In the genomic region with DNA sequence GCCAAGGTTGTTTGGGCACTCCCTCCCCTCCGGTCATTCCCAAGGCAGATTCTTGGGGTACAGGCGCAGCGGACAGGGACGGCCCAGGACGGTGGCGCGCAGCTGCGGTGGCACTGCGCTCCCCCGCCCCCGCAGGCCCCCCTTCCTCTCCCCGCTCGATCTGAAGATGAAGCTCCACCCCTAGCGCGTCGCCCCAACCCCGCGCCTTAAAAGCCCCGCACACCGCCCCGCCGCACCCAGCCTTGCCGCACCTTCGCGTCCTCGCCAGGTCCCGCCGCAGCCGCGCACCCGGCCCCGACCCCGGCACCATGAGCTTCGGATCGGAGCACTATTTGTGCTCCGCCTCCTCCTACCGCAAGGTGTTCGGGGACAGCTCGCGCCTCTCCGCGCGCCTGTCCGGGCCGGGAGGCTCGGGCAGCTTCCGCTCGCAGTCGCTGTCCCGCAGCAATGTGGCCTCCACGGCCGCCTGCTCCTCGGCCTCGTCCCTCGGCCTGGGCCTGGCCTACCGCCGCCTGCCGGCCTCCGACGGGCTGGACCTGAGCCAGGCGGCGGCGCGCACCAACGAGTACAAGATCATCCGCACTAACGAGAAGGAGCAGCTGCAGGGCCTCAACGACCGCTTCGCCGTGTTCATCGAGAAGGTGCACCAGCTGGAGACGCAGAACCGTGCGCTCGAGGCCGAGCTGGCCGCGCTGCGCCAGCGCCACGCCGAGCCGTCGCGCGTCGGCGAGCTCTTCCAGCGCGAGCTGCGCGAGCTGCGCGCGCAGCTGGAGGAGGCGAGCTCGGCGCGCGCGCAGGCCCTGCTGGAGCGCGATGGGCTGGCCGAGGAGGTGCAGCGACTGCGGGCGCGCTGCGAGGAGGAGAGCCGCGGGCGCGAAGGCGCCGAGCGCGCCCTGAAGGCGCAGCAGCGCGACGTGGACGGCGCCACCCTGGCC, we compare ENCODE assay signal across 9 mouse cellular contexts. TPM values are rescaled to one million over a fixed set of nuclear protein-coding genes. Genes with fewer than 3 reads are reported as not detected.
DNase-seq lines count a peak whose midpoint lies in the region; ATAC-seq and TF ChIP-seq lines count a peak whose summit lies in the region.
"Had no signal": no experiment of that assay in that cellular context is flagged by ENCODE, and none has a peak within 500 bp of the region (broad histone marks: within the 10 kb centered on the region; RNA-seq: fewer than 3 reads in every experiment).

A gene (plus strand): TSS at position 252 of the 935 bp plus-strand sequence.
A gene (minus strand): TSS at position 707 of the 935 bp plus-strand sequence.

- DNase-seq in adrenal gland, adult (ENCODE audit: inconsistent age in 2 of 2, low spot score in 1 of 2) = peak; percentile 63 to 82
- no peak for DNase-seq in adrenal gland, adult 8-10 months
- peak; percentile 96 for DNase-seq in brain, adult 2 months (ENCODE audit: low read depth, low spot score)
- DNase-seq in hindbrain, embryonic 14.5 days (ENCODE audit: low spot score) = peak; percentile 85
- peak; percentile 59 to 85 for DNase-seq in left cerebral cortex, postnatal 10 days (ENCODE audit: extremely low spot score in 1 of 2, low spot score in 2 of 2)

- intact Hi-C loops in left cerebral cortex, postnatal 10 days (cut with DNase I) = no loop called here

- H3K4me1 ChIP-seq in embryonic fibroblast, embryonic 13.5 days (ENCODE audit: control insufficient read depth, insufficient read depth, low read length) = no peaks in the 10 kb centered on the region
- peaks cover under 1% of the 10 kb centered on the region; the same call in 1 of the 2 replicates for H3K4me1 ChIP-seq in hindbrain, embryonic 14.5 days (replicated peaks; ENCODE audit: control insufficient read depth, insufficient read depth, low read length)
- peaks cover 13% of the 10 kb centered on the region for H3K4me1 ChIP-seq in midbrain, embryonic 13.5 days (replicated peaks)
- H3K4me1 ChIP-seq in stomach, embryonic 16.5 days (ENCODE audit: control insufficient read depth, insufficient read depth, low read length) = peaks cover 18% of the 10 kb centered on the region

- no peak for TF ChIP-seq CTCF in embryonic fibroblast, embryonic 13.5 days (IDR thresholded peaks at IDR 0.05; ENCODE audit: borderline replicate concordance, insufficient read depth, low read length)

- peak within 1 kb of the TSS; percentile 92 for H3K9ac ChIP-seq in hindbrain, embryonic 14.5 days
- peak within 1 kb of the TSS; percentile 94 for H3K9ac ChIP-seq in midbrain, embryonic 13.5 days (replicated peaks)
- peak within 1 kb of the TSS; percentile 32; the same call in 1 of the 2 replicates for H3K9ac ChIP-seq in stomach, embryonic 16.5 days (ENCODE audit: low read length)

- no peaks in the 10 kb centered on the region for H3K9me3 ChIP-seq in hindbrain, embryonic 14.5 days (ENCODE audit: control insufficient read depth, low read length)
- no peaks in the 10 kb centered on the region for H3K9me3 ChIP-seq in midbrain, embryonic 13.5 days
- no peaks in the 10 kb centered on the region for H3K9me3 ChIP-seq in stomach, embryonic 16.5 days (replicated peaks; ENCODE audit: control insufficient read depth, low read length)

- no peak within 1 kb of the TSS for H3K27ac ChIP-seq in embryonic fibroblast, embryonic 13.5 days (ENCODE audit: insufficient read depth, low read length)
- H3K27ac ChIP-seq in hindbrain, embryonic 14.5 days = peak within 1 kb of the TSS; percentile 97
- peak within 1 kb of the TSS; percentile 97 for H3K27ac ChIP-seq in midbrain, embryonic 13.5 days
- no peak within 1 kb of the TSS for H3K27ac ChIP-seq in stomach, embryonic 16.5 days (ENCODE audit: low read length)

- H3K4me2 ChIP-seq in hindbrain, embryonic 14.5 days (replicated peaks) = peak within 1 kb of the TSS; percentile 83
- H3K4me2 ChIP-seq in midbrain, embryonic 13.5 days (replicated peaks) = peak within 1 kb of the TSS; percentile 62
- peak within 1 kb of the TSS; percentile 87 for H3K4me2 ChIP-seq in stomach, embryonic 16.5 days (ENCODE audit: low read depth, low read length)

- peak within 1 kb of the TSS; percentile 29 for H3K4me3 ChIP-seq in embryonic fibroblast, embryonic 13.5 days (ENCODE audit: insufficient read depth, low read length)
- peak within 1 kb of the TSS; percentile 89 for H3K4me3 ChIP-seq in hindbrain, embryonic 14.5 days (replicated peaks; ENCODE audit: low read length)
- H3K4me3 ChIP-seq in midbrain, embryonic 13.5 days (replicated peaks) = peak within 1 kb of the TSS; percentile 86
- H3K4me3 ChIP-seq in stomach, embryonic 16.5 days (replicated peaks; ENCODE audit: low read length) = peak within 1 kb of the TSS; percentile 46
- H3K4me3 ChIP-seq: myocyte had no signal

- H3K27me3 ChIP-seq in hindbrain, embryonic 14.5 days (ENCODE audit: control insufficient read depth, insufficient read depth, low read length) = peaks cover 10% of the 10 kb centered on the region
- peaks cover 38% of the 10 kb centered on the region for H3K27me3 ChIP-seq in midbrain, embryonic 13.5 days
- H3K27me3 ChIP-seq in stomach, embryonic 16.5 days (ENCODE audit: control insufficient read depth, insufficient read depth, low read length) = peaks cover 50% of the 10 kb centered on the region

- peak; percentile 91 for ATAC-seq in hindbrain, embryonic 14.5 days (ENCODE audit: low FRiP score)
- ATAC-seq in midbrain, embryonic 13.5 days = peak; percentile 87
- ATAC-seq in stomach, embryonic 16.5 days (ENCODE audit: insufficient read depth, low FRiP score) = peak; percentile 73

- TF ChIP-seq POLR2A in embryonic fibroblast, embryonic 13.5 days (IDR thresholded peaks at IDR 0.05; ENCODE audit: low read depth, low read length) = no peak

- WGBS in hindbrain, embryonic 14.5 days = under 1% methylated on average over 119 of the region's 124 CpGs
- under 1% methylated on average over 123 of the region's 124 CpGs for WGBS in midbrain, embryonic 13.5 days
- under 1% methylated on average over 118 of the region's 124 CpGs for WGBS in stomach, embryonic 16.5 days

- H3K36me3 ChIP-seq in hindbrain, embryonic 14.5 days (replicated peaks; ENCODE audit: control insufficient read depth, insufficient read depth) = no peaks in the 10 kb centered on the region; the same call in 1 of the 2 replicates
- H3K36me3 ChIP-seq in midbrain, embryonic 13.5 days = no peaks in the 10 kb centered on the region
- H3K36me3 ChIP-seq in stomach, embryonic 16.5 days (ENCODE audit: control insufficient read depth, insufficient read depth, low read length) = no peaks in the 10 kb centered on the region

RNA-seq across cellular contexts. Expression of the first gene that starts in this region (rescaled TPM):
- total RNA-seq in adrenal gland, adult 8-10 months (2022) = 1 to 10 TPM; 6.1 to 9.9 (median 7.6) TPM
- not detected in 2 replicates for polyA plus RNA-seq in embryonic fibroblast, embryonic 13.5 days (2011; ENCODE audit: insufficient read length, low read depth, missing spikeins)
- polyA plus RNA-seq in hindbrain, embryonic 14.5 days (2014; fragmentation: Nextera tagmentation; extraction: Ambion mirVana) = 608 and 616 TPM in 2 replicates
- 100 to 1,000 TPM; 180 to 190 TPM for total RNA-seq in left cerebral cortex, postnatal 10 days (2021)
- 481 and 511 TPM in 2 replicates for polyA plus RNA-seq in midbrain, embryonic 13.5 days (2015; fragmentation: Nextera tagmentation; extraction: Ambion mirVana)
- 5.7 and 6.5 TPM in 2 replicates for polyA plus RNA-seq in stomach, embryonic 16.5 days (2015; fragmentation: Nextera tagmentation; extraction: Ambion mirVana)
- polyA plus RNA-seq: myocyte had no signal

RNA-seq across cellular contexts. Expression of the second gene that starts in this region (rescaled TPM):
- 10 to 100 TPM; 44.2 to 83.0 (median 65.5) TPM for total RNA-seq in adrenal gland, adult 8-10 months (2022)
- polyA plus RNA-seq in embryonic fibroblast, embryonic 13.5 days (2011; ENCODE audit: insufficient read length, low read depth, missing spikeins) = 39.7 and 50.5 TPM in 2 replicates
- 84.9 and 93.8 TPM in 2 replicates for polyA plus RNA-seq in hindbrain, embryonic 14.5 days (2014; fragmentation: Nextera tagmentation; extraction: Ambion mirVana)
- 10 to 100 TPM; 76.4 to 87.4 TPM for total RNA-seq in left cerebral cortex, postnatal 10 days (2021)
- 96.0 and 97.2 TPM in 2 replicates for polyA plus RNA-seq in midbrain, embryonic 13.5 days (2015; fragmentation: Nextera tagmentation; extraction: Ambion mirVana)
- polyA plus RNA-seq in stomach, embryonic 16.5 days (2015; fragmentation: Nextera tagmentation; extraction: Ambion mirVana) = 86.4 and 91.2 TPM in 2 replicates

Comparison
In these comparisons a context has a peak if more than half of its experiments do, and no peak if none do; other contexts are left out.
1. RNA of the first gene that starts in this region (total RNA-seq): 180 to 190 TPM in left cerebral cortex, postnatal 10 days; 6.1 to 9.9 TPM in adrenal gland, adult 8-10 months; every median in the first group is over 10 times any median in the second.
2. RNA of the first gene that starts in this region (polyA plus RNA-seq): 608 to 616 TPM in hindbrain, embryonic 14.5 days and 481 to 511 TPM in midbrain, embryonic 13.5 days; 5.7 to 6.5 TPM in stomach, embryonic 16.5 days and not detected in embryonic fibroblast, embryonic 13.5 days; every median in the first group is over 10 times any median in the second.
3. H3K27ac ChIP-seq: peak in hindbrain, embryonic 14.5 days (single experiment) and midbrain, embryonic 13.5 days (single experiment); none in embryonic fibroblast, embryonic 13.5 days (single experiment) and stomach, embryonic 16.5 days (single experiment).
4. H3K4me3 ChIP-seq: peak in every context shown above with its lines; median percentile 89 in hindbrain, embryonic 14.5 days; 86 in midbrain, embryonic 13.5 days; 46 in stomach, embryonic 16.5 days; 29 in embryonic fibroblast, embryonic 13.5 days.
5. H3K9ac ChIP-seq: peak in every context shown above with its lines; median percentile 94 in midbrain, embryonic 13.5 days; 92 in hindbrain, embryonic 14.5 days; 32 in stomach, embryonic 16.5 days.
6. Peak in every context shown above with its lines, with median percentiles within 50 percentile points of each other: ATAC-seq and H3K4me2 ChIP-seq.